Mouse (Mus musculus): ENCODE data around the gene Pold4.

GRCm38 (mm10) chr19:4231253-4232185, at the start of gene Pold4:
- TF ChIP-seq CTCF (IDR thresholded peaks at IDR 0.05; ENCODE audit: borderline replicate concordance, insufficient read depth, low read depth, low read length): no peak
- TF ChIP-seq POLR2A (IDR thresholded peaks at IDR 0.05; ENCODE audit: borderline replicate concordance, insufficient read depth, low read length): peak; percentile 92; the same call in 1 of the 2 replicates

All from cerebellum, adult 2 months (tissue).